18 mouse cellular contexts compared by ENCODE assay signal in genomic region chr15:85985601-85986000, GRCm38 (mm10). TPM values are rescaled to one million over a fixed set of nuclear protein-coding genes. Genes with fewer than 3 reads are reported as not detected.
DNase-seq lines count a peak whose midpoint lies in the region; ATAC-seq lines count a peak whose summit lies in the region.
"Had no signal": no experiment of that assay in that cellular context is flagged by ENCODE, and none has a peak within 500 bp of the region (broad histone marks: within the 10 kb centered on the region; RNA-seq: fewer than 3 reads in every experiment).

No protein-coding gene starts in this region.

- peak overlapping the region; percentile 40; the same call in 1 of the 2 replicates for H3K27ac ChIP-seq in forebrain, embryonic 13.5 days
- H3K27ac ChIP-seq in forebrain, embryonic 12.5 days, result no peak overlapping the region
- peak overlapping the region; percentile 67 for H3K27ac ChIP-seq in hindbrain, embryonic 10.5 days
- no peak overlapping the region for H3K27ac ChIP-seq in hindbrain, embryonic 14.5 days
- H3K27ac ChIP-seq: heart, adult 2 months; hindbrain, embryonic 15.5 days had no signal

- peaks cover 43% of the 10 kb centered on the region for H3K4me1 ChIP-seq in forebrain, embryonic 13.5 days
- peaks cover 21% of the 10 kb centered on the region for H3K4me1 ChIP-seq in forebrain, embryonic 12.5 days
- peaks cover 54% of the 10 kb centered on the region for H3K4me1 ChIP-seq in hindbrain, embryonic 10.5 days (replicated peaks)
- H3K4me1 ChIP-seq in hindbrain, embryonic 14.5 days (replicated peaks; ENCODE audit: control insufficient read depth, insufficient read depth, low read length), result 0 out of 2 replicates have a peak, but pooled peaks cover 6% of the 10 kb centered on the region
- H3K4me1 ChIP-seq in megakaryocyte, embryonic 14.5 days, result peaks cover 23% of the 10 kb centered on the region
- H3K4me1 ChIP-seq: hindbrain, embryonic 15.5 days had no signal

- H3K9ac ChIP-seq in forebrain, embryonic 13.5 days, result no peak overlapping the region
- H3K9ac ChIP-seq in forebrain, embryonic 12.5 days, result no peak overlapping the region
- no peak overlapping the region for H3K9ac ChIP-seq in hindbrain, embryonic 14.5 days
- H3K9ac ChIP-seq: hindbrain, embryonic 15.5 days had no signal

- no peak overlapping the region for H3K4me2 ChIP-seq in forebrain, embryonic 13.5 days
- H3K4me2 ChIP-seq in forebrain, embryonic 12.5 days, result no peak overlapping the region
- H3K4me2 ChIP-seq in hindbrain, embryonic 14.5 days (replicated peaks), result no peak overlapping the region
- H3K4me2 ChIP-seq: heart, embryonic 11.5 days; hindbrain, embryonic 15.5 days had no signal

- no peak for ATAC-seq in forebrain, embryonic 13.5 days
- no peak for ATAC-seq in forebrain, embryonic 12.5 days (ENCODE audit: low FRiP score)
- ATAC-seq in hindbrain, embryonic 14.5 days (ENCODE audit: low FRiP score), result no peak
- ATAC-seq in megakaryocyte, adult 5-6 weeks (ENCODE audit: poor library complexity, severe bottlenecking), result no peak
- ATAC-seq: CD4-positive, CD25-positive, alpha-beta regulatory T cell, adult 4 months; intestine, postnatal 0 days had no signal

- DNase-seq in hindbrain, embryonic 10.5 days (ENCODE audit: low spot score), result no peak
- DNase-seq in hindbrain, embryonic 14.5 days (ENCODE audit: low spot score), result no peak
- DNase-seq: adrenal gland, adult 2 months; adrenal gland, postnatal 14 days; cerebellum, adult 11 months; cerebellum, adult 2 months; gastrocnemius, postnatal 10 days; gastrocnemius, postnatal 36 days; heart, adult 2 months; heart, postnatal 36 days had no signal

- H3K4me3 ChIP-seq in forebrain, embryonic 13.5 days, result no peak overlapping the region
- no peak overlapping the region for H3K4me3 ChIP-seq in forebrain, embryonic 12.5 days (replicated peaks)
- no peak overlapping the region for H3K4me3 ChIP-seq in hindbrain, embryonic 10.5 days
- H3K4me3 ChIP-seq in hindbrain, embryonic 14.5 days (replicated peaks; ENCODE audit: low read length), result no peak overlapping the region
- peak overlapping the region; percentile 33 for H3K4me3 ChIP-seq in megakaryocyte, embryonic 14.5 days (replicated peaks)
- H3K4me3 ChIP-seq: heart, adult 2 months; hindbrain, embryonic 15.5 days had no signal

- no peaks in the 10 kb centered on the region for H3K9me3 ChIP-seq in forebrain, embryonic 13.5 days (replicated peaks)
- no peaks in the 10 kb centered on the region for H3K9me3 ChIP-seq in forebrain, embryonic 12.5 days
- no peaks in the 10 kb centered on the region for H3K9me3 ChIP-seq in hindbrain, embryonic 10.5 days
- H3K9me3 ChIP-seq in hindbrain, embryonic 14.5 days (ENCODE audit: control insufficient read depth, low read length), result no peaks in the 10 kb centered on the region
- H3K9me3 ChIP-seq in megakaryocyte, embryonic 14.5 days, result no peaks in the 10 kb centered on the region
- H3K9me3 ChIP-seq: hindbrain, embryonic 15.5 days had no signal

- no peaks in the 10 kb centered on the region; the same call in 1 of the 2 replicates for H3K36me3 ChIP-seq in forebrain, embryonic 13.5 days (ENCODE audit: poor library complexity, severe bottlenecking)
- H3K36me3 ChIP-seq in forebrain, embryonic 12.5 days (replicated peaks), result no peaks in the 10 kb centered on the region
- H3K36me3 ChIP-seq in hindbrain, embryonic 10.5 days, result peaks cover 4% of the 10 kb centered on the region; the same call in 1 of the 2 replicates
- H3K36me3 ChIP-seq in hindbrain, embryonic 14.5 days (replicated peaks; ENCODE audit: control insufficient read depth, insufficient read depth), result no peaks in the 10 kb centered on the region
- H3K36me3 ChIP-seq in megakaryocyte, embryonic 14.5 days (replicated peaks; ENCODE audit: low read length), result no peaks in the 10 kb centered on the region
- H3K36me3 ChIP-seq: hindbrain, embryonic 15.5 days had no signal

- 71% methylated on average over 4 of the region's 4 CpGs for WGBS in forebrain, embryonic 13.5 days
- 80% methylated on average over 4 of the region's 4 CpGs for WGBS in forebrain, embryonic 12.5 days
- WGBS in hindbrain, embryonic 10.5 days, result 80% methylated on average over 4 of the region's 4 CpGs
- 76% methylated on average over 4 of the region's 4 CpGs for WGBS in hindbrain, embryonic 14.5 days

- no peaks in the 10 kb centered on the region for H3K27me3 ChIP-seq in forebrain, embryonic 13.5 days
- H3K27me3 ChIP-seq in forebrain, embryonic 12.5 days, result no peaks in the 10 kb centered on the region
- peaks cover 8% of the 10 kb centered on the region for H3K27me3 ChIP-seq in hindbrain, embryonic 10.5 days (ENCODE audit: insufficient read depth, poor library complexity, severe bottlenecking)
- H3K27me3 ChIP-seq in hindbrain, embryonic 14.5 days (ENCODE audit: control insufficient read depth, insufficient read depth, low read length), result no peaks in the 10 kb centered on the region
- H3K27me3 ChIP-seq in megakaryocyte, embryonic 14.5 days (replicated peaks), result peaks cover 78% of the 10 kb centered on the region
- H3K27me3 ChIP-seq: hindbrain, embryonic 15.5 days had no signal

RNA-seq across cellular contexts. Expression of gene Celsr1, which starts 48.0 kb away (rescaled TPM):
- 6.6 and 7.1 TPM in 2 replicates for polyA plus RNA-seq in forebrain, embryonic 13.5 days (2015; fragmentation: Nextera tagmentation; extraction: Ambion mirVana)
- 7.3 and 7.9 TPM in 2 replicates for polyA plus RNA-seq in forebrain, embryonic 12.5 days (2016; fragmentation: Nextera tagmentation; extraction: Ambion mirVana)
- 3.4 and 3.6 TPM in 2 replicates for polyA plus RNA-seq in hindbrain, embryonic 10.5 days (2016; fragmentation: Nextera tagmentation; extraction: Ambion mirVana)
- polyA plus RNA-seq in hindbrain, embryonic 14.5 days (2014; fragmentation: Nextera tagmentation; extraction: Ambion mirVana), result 2.4 and 2.7 TPM in 2 replicates
- polyA plus RNA-seq in megakaryocyte, embryonic 14.5 days (2012; ENCODE audit: insufficient read depth, low replicate concordance), result 0.02 and 2.1 TPM in 2 replicates
- total RNA-seq in megakaryocyte, adult 5-6 weeks (2015), result 1.0 and 1.2 TPM in 2 replicates
- total RNA-seq in megakaryocyte, adult 5-6 weeks (2017), result 1.2 and 4.4 TPM in 2 replicates

Comparison
In these comparisons a context has a peak if more than half of its experiments do, and no peak if none do; other contexts are left out.
1. H3K27ac ChIP-seq: peak in forebrain, embryonic 13.5 days (single experiment) and hindbrain, embryonic 10.5 days (single experiment); none in forebrain, embryonic 12.5 days (single experiment) and hindbrain, embryonic 14.5 days (single experiment).